Mouse (Mus musculus) liver, postnatal 0 days (tissue): ENCODE results near the gene Celf2.

Source experiments
- CTCF ChIP-seq: sonication (generic); IDR thresholded peaks from 2 replicates; pipeline ENCODE4 v1.5.1; 2016; ENCODE audit warnings: antibody characterized with exemption, low read depth
- EP300 ChIP-seq: IDR thresholded peaks from 2 replicates; pipeline ENCODE4 v1.6.1; 2016; ENCODE audit warnings: antibody characterized with exemption, low read depth, mild to moderate bottlenecking

GRCm38 (mm10) chr2:7089069-7089834, 420.1 kb downstream of the Celf2 start:
- TF ChIP-seq EP300, result no peak
- TF ChIP-seq CTCF, result no peak
